Mouse (Mus musculus) heart, adult 2 months (tissue): ENCODE data around the gene Wfdc5.

Source experiments
- CTCF ChIP-seq: fragments of 200-600 bp; IDR thresholded peaks from 2 replicates; pipeline ENCODE4 v1.8.1; 2022; ENCODE audit warnings: antibody characterized with exemption, mild to moderate bottlenecking, moderate library complexity
- EP300 ChIP-seq: fragments of 200-500 bp; IDR thresholded peaks from 2 replicates; pipeline ENCODE4 v1.6.1; 2011; ENCODE audit warnings: low read depth, low read length, control low read depth; ENCODE audit not compliant: insufficient read depth
- POLR2A ChIP-seq: fragments of 200-500 bp; IDR thresholded peaks from 2 replicates; pipeline ENCODE4 v1.6.1; 2011; ENCODE audit warnings: mild to moderate bottlenecking, low read depth, low read length, control low read depth; ENCODE audit not compliant: insufficient read depth

- TF ChIP-seq CTCF = no peak
- TF ChIP-seq POLR2A = no peak
- TF ChIP-seq EP300 = no peak
Observed at GRCm38 (mm10) chr2:164228361-164229070, 46.0 kb upstream of the Wfdc5 start.
